Mouse (Mus musculus): ENCODE data around the gene Ears2.

The Ears2 gene

GRCm38 (mm10) chr7:122045181-122045634 lies 21.9 kb downstream of the Ears2 start:
- no peak for DNase-seq (ENCODE audit: low read depth, low spot score)

GRCm38 (mm10) chr7:122044106-122044505 lies 23.0 kb downstream of the Ears2 start:
- no peak for DNase-seq (ENCODE audit: low read depth, low spot score)

- no peak for DNase-seq (ENCODE audit: low read depth, low spot score)
These were observed 32.7 kb downstream of the Ears2 start for GRCm38 (mm10) chr7:122034348-122034747.

GRCm38 (mm10) chr7:122033371-122033770 lies 33.7 kb downstream of the Ears2 start:
- no peak for DNase-seq (ENCODE audit: low read depth, low spot score)

- no peak for DNase-seq (ENCODE audit: low read depth, low spot score)
These were observed 44.9 kb downstream of the Ears2 start for GRCm38 (mm10) chr7:122022131-122022530.

- peak; percentile 88 for DNase-seq (ENCODE audit: low read depth, low spot score)
These were observed 46.3 kb downstream of the Ears2 start, which contains the start of gene Gga2 for GRCm38 (mm10) chr7:122020667-122021354. Gene Gga2 (minus strand): TSS chr7:122021222.

GRCm38 (mm10) chr7:122020273-122020666 lies 46.8 kb downstream of the Ears2 start:
- no peak for DNase-seq (ENCODE audit: low read depth, low spot score)

GRCm38 (mm10) chr7:122018978-122019377 lies 48.1 kb downstream of the Ears2 start:
- no peak for DNase-seq (ENCODE audit: low read depth, low spot score)

- DNase-seq (ENCODE audit: low read depth, low spot score) = no peak
These were observed 48.8 kb downstream of the Ears2 start for GRCm38 (mm10) chr7:122018247-122018646.

GRCm38 (mm10) chr7:122015734-122016133 lies 51.3 kb downstream of the Ears2 start:
- DNase-seq (ENCODE audit: low read depth, low spot score) = no peak

- DNase-seq (ENCODE audit: low read depth, low spot score) = no peak
These were observed 52.0 kb downstream of the Ears2 start for GRCm38 (mm10) chr7:122015105-122015504.

GRCm38 (mm10) chr7:122012949-122013348 lies 54.1 kb downstream of the Ears2 start:
- DNase-seq (ENCODE audit: low read depth, low spot score) = no peak

- DNase-seq (ENCODE audit: low read depth, low spot score) = no peak
These were observed 54.7 kb downstream of the Ears2 start for GRCm38 (mm10) chr7:122012370-122012769.

- DNase-seq (ENCODE audit: low read depth, low spot score) = no peak
These were observed 66.7 kb downstream of the Ears2 start for GRCm38 (mm10) chr7:122000396-122000795.

GRCm38 (mm10) chr7:121995961-121996360 lies 71.1 kb downstream of the Ears2 start:
- no peak for DNase-seq (ENCODE audit: low read depth, low spot score)
